Mouse (Mus musculus) layer of hippocampus, postnatal 25 days (tissue): Measurements from ENCODE around the gene Ephb4. TPM values are rescaled to one million over a fixed set of nuclear protein-coding genes. Genes with fewer than 3 reads are reported as not detected.

Source experiments
- DNase-seq, 2 experiments: peaks; one replicate each; pipeline ENCODE4 v3.0.0; 2022; ENCODE audit warnings: mixed read lengths in 2 of 2, low spot score in 1 of 2; ENCODE audit errors: extremely low spot score in 1 of 2
- total RNA-seq, 2 experiments: library from RNA; stranded (reverse); gene quantifications; 2 replicates each; pipeline ENCODE4 v1.2.3; 2021

Gene Ephb4
- total RNA-seq, 2 experiments from 2014 or later, result 5.1 to 6.3 TPM

DNA sequence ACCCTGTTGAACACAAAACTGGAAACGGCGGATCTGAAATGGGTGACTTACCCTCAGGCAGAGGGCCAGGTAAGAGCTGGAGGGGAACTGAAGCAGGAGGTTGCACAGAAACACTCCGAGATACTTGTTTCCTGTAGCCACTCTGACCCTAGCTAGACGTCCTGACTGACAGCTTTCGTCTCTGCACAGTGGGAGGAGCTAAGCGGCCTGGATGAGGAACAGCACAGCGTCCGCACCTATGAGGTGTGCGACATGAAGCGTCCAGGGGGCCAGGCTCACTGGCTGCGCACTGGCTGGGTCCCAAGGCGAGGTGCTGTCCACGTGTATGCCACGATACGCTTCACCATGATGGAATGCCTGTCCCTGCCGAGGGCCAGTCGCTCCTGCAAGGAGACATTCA lies 4.2 kb downstream of the Ephb4 start:
- DNase-seq, result no peak

DNA sequence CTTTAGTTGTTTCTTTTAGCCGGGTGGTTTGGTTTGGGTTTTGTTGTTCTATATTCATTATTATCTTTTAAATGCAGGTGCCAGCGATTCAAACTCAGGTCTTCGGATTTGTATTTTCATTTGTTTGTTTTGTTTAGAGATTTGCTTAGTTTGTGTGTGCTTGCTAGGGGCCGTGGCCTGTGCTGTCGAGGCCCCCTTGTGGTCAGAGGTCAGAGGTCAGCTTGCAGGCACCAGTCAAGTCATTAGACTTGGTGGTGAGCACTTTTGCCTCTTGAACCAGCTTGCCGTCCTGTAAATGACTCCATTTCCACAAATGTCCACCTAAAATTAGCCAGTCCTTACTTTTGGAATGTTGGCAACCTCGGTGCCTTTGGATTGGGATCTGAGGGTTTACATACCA lies 8.5 kb downstream of the Ephb4 start:
- no peak for DNase-seq

DNA sequence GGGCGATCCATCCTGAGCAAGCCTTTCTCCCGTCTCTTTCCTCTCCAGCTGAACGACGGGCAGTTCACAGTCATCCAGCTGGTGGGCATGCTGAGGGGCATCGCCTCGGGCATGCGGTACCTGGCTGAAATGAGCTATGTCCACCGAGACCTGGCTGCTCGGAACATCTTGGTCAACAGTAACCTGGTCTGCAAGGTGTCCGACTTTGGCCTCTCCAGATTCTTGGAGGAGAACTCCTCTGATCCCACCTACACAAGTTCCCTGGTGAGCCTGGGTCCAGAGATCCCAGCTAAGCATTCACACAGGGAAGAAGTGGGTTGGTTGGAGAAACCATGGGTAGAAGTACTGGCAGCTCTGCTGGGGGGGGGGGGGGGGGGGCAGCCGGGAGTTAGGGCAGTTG lies 19.8 kb downstream of the Ephb4 start:
- DNase-seq, result no peak

DNA sequence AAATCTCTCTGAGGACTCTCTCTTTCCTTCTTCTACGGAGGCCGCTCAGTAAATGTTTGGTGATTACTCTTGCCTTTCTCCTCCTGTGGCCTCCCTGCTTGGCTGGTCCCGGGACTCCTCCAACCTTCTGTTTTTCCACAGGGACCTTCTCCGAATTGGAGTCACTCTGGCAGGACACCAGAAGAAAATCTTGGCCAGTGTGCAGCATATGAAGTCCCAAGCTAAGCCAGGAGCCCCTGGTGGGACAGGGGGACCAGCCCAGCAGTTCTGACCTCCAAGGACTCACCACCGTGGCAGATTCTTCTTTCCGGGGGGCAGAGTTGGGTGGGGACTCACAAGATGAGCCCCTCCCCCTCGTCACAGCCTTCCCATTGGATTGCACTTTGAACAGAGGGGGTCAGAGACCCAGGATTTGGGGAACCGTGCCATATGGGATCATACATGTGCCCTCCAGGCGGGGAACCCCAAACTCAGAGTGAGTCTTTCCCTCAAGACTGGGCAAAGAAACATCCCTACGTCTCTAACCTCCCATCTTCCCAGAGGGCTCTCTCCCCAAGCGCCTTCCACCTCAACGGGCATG lies 23.6 kb downstream of the Ephb4 start:
- DNase-seq, result no peak

DNA sequence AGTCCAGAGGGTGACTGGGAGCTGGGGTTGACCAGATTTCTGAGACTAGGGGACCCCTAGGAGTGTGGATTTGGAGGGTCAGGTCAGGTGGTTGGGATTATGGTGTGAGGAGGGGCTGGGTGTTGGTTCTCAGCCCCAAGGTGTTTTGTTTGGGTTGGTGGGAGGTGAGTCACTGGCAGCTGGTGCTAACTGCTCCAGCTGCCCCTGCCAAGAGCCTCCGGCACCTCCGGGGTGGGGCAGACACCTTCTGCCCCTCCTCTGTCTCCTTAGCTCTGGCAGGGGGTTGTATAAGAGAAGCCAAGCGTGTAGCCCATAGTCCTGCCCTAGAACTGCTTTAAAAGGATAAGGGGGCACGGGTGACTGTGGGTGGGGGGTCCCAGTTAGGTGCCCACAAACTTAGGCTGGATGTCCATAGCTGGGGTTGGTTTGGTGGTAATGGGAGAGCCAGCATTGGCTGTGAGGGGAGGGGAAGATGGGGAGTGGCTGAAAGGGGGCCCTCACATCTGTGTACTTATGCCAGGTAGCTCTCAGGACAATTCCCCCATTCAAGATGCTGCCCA lies 24.7 kb downstream of the Ephb4 start:
- no peak for DNase-seq

DNA sequence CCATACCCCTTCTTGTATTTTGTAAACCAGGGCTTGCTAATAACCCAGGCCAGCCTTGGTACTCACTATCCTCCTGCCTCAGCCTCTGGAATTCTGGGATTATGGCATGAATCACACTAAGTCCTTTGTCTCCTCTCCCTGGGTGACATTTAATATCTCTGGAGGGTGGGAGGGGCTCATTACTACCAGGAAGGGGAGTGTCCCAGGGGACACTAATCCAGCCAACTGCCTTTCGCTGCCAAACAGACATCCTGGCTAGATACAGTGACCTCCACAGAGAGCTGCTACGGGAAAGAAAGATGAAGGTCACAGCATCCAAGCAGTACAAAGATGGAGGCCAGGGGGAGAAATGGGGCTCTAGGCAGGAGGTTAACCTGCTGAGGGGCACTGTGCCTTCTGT lies 25.7 kb downstream of the Ephb4 start:
- no peak for DNase-seq

DNA sequence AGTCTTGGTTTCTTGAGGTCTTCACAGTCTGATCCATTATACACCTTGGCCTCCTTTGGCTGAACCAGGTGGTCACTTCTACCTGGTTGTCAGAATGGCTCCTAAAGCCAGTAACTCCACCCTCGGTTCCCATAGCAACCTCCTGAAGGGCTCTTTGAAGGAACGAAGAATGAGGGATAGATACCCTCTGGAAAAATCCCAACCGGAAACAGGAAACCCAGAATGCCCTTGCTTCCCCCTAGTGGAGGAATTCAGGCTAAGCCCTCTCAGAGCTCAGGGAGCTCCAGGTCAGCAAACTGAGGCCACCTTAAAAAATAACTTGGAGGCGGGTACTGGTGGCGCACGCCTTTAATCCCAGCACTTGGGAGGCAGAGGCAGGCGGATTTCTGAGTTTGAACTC lies 26.3 kb downstream of the Ephb4 start:
- DNase-seq, result no peak

DNA sequence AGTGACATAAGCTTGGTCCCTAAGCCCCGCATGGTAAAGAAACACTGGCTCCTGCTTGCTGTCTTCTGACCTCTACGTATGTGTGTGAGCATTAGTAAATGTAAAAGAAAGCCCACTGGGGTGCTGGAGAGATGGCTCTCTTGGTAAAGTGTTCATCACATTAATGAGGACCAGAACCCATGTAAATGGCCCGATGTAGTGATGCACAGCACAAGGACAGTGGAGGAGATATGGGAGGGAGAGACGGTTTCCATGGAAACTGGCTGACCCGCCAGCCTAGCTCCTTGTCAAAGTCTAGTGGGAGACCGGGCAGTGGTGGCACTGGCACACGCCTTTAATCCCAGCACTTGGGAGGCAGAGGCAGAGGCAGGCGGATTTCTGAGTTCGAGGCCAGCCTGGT lies 26.8 kb downstream of the Ephb4 start:
- DNase-seq, result no peak

DNA sequence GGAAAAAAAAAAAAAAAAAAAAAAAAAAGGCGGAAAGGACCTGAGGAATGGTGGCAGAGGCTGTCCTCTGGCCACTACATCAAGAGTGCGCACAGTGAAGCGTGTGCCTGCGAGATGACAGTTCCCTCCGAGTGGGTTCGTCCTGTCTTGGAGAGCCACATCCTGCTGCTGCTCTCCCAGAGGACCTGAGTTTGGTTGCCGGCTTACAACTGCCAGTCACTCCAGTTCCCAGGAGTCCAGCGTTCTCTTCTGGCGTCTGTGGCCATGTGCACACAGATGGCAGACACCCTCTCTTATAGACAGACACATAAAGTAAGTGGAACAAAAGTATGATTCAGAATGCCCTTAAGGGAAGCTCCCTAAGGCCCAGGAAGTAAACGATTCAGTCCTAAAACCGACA lies 27.3 kb downstream of the Ephb4 start:
- no peak for DNase-seq

DNA sequence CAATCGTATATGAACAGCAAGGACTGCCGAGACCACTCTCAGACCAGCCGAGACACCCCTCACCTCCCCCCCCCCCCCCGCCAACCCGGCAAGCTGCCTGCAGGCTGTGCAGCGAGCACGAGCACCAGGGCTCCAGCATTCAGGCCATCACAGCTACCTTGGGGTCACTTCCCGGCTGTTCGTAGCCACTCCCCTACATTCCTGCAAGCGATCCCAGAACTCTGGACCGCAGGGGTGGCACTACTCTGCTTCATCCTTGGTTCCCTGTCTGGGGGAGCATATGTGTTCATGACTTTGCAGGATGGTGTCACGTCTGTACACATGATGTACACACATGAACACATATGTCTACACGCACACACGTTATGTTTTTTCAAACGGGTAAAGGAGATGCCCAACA lies 27.7 kb downstream of the Ephb4 start:
- DNase-seq, result no peak

DNA sequence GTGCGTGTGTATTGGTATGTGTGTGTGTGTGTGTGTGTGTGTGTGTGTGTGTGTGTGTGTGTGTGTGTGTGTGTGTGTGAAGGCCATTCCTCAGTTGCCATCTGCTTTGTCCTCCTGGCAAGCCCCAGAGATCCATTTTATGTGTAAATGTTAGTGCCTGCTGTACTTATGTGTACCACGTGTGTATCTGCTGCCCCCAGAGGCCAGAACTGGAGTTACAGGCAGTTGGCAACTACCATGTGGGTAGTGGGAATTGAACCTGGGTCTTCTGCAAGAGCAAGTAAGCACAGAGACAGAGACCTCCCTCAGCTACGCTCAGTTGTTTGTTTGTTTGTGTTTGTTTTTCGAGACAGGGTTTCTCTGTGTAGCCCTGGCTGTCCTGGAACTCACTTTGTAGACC lies 31.2 kb downstream of the Ephb4 start:
- DNase-seq, result peak in 1 of 2 experiments; percentile 60

DNA sequence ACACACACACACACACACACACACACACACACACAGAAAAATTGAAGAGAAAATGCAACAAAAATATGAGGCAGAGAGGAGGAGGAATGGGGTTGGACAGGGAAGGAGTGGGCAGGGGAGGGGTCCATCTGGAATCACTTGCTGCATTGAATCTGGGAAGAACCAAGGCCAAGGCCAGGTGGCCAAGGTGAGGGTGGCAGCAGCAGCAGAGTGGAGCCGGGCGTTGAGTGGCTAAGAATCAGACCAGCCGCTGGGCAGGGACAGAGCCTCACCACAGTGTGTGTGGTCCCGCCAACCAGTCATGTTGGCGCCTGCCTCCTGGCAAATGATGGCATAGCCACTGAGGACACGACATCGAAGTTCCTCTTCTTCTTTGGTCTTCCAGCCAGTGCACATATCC lies 33.5 kb downstream of the Ephb4 start:
- no peak for DNase-seq

DNA sequence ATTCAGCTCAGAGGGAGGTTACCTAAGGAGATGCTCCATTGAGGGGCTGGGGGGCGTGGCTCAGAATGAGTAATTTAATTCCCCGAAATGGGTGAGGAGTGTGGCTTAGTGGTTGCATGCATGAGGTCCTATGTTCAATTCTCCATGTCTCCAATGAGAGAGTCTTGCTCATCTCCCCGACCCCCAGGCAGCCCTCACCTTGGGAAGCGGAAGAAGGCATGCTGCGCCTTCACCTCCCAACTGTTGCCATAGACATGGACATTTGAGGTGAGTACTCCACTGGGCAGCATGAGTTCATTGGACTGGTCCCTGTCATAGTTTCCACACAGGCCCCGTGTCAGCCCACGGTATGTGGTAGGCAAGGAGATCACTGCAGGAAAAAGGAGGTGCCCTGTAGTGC lies 36.8 kb downstream of the Ephb4 start:
- no peak for DNase-seq

DNA sequence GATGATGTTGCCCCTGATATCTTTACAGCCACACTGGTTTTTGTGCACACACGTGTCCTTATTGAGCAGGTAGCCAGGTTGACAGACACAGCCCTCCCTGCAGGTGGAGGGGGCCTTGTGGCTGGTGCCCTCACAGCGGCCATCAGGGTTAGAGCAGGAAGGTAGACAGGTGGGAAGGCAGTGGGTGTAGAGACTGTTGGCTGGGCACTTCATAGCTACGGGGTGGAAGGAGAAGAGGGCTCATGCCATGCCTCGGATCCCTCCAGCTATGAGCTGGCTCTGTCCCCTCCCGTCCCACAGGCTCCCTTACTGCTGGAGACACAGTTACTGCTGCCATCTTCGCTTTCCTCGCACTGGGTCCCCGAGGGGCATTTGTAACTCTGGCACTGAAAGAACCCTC lies 41.7 kb downstream of the Ephb4 start:
- no peak for DNase-seq

DNA sequence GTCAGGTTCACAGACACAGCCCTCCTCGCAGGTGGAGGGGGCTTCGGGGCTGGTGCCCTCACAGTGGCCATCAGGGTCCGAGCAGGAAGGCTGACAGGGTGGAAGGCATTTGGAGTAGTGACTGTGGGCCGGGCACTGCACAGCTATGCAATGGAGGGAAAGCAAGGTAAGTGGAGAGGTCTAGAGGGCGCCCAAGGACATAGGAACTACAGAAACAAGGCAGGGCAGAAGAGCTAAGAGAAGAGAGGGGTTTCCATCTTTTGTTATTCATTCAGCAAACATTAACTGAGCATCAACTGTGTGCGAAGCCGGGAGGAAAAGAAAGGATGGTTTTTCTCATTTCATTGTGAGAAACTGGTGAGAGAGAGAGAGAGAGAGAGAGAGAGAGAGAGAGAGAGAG lies 44.5 kb downstream of the Ephb4 start:
- DNase-seq, result no peak

DNA sequence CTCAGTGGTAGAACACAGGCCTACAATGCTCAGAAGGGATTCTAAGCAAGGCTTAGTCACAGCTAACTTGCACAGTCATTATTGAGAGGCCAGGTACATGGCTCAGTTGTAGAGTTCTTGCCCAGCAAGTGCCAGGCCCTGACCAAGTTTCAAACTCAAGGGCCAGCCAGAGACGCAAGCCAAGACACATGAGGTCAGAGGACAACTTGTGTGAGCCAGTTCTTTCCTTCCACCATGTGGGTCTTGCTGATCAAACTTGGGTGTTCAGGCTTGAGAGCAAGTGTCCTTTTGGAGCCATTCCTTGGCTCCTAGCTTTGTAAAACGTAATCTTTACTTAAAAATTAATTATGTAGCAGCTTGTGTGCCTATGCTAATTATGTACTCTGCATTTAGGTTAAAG lies 54.2 kb downstream of the Ephb4 start:
- DNase-seq, result no peak

DNA sequence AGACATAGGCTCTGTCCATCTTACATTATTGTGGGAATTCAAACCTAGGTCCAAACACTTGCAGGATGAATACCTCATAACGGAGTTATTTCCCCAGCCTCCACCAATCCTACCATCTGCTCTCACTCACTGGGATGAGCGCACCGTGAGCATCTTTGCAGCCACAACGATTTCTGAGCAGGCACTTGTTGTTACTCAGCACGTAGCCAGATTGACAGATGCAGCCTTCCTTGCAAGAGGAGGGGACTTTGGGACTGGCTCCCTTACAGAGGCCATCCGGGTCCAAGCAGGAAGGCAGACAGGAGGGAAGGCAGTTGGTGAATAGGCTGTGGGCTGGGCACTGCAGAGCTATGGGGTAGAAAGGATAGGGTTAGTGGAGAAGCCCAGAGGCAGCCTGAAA lies 59.5 kb downstream of the Ephb4 start:
- DNase-seq, result no peak

DNA sequence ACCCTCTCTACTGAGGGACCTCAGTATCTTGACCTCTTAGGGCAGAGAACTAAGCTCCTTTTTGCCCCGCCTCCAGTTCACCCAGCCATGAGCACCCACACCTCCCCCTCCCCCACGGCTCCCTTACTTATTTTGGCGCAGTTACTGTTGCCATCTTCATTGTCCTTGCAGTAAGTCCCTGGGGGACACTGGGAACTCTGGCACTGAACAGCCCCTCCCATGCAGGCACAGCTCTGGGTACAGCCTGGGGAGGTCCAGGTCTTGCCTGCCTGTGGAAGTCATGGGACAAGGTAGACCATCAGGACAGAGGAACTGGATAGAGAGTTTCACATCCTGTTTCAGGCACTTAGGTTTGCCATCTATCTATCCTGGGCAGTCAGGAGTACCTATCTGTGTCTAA lies 60.2 kb downstream of the Ephb4 start:
- no peak for DNase-seq

DNA sequence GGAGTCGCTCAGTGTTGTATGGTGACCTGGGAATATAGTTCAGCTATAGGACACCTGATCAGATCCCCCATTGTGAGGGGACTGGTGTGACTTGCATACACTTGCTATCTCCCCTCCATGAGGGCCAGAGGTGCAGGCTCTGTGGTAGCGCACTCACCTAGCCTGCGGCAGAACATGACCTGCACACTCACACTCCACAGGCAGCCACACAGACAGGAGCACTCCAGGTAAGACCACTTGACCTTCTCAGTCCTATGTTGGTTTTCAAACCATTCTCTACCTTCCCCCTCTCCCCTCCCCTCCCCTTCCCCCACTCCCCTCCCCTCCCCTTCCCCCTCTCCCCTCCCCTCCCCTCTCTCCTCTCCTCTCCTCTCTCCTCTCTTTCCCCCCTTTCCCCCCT lies 60.6 kb downstream of the Ephb4 start:
- no peak for DNase-seq

DNA sequence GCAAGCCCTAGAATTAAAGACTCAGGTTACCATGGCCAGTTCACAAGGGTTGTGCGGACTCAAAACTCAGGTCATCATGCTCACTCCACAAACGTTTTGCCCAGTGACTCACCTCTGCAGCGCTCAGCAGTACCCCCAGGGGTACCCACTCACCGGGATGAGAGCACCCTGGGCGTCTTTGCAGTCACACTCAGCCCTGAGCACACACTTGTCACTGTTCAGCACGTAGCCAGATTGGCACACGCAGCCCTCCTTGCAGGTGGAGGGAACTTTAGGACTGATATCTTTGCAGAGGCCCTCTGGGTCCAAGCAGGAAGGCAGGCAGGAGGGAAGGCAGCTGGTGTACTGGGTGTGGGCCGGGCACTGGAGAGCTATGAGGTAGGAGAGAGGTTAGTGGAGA lies 61.3 kb downstream of the Ephb4 start:
- no peak for DNase-seq

DNA sequence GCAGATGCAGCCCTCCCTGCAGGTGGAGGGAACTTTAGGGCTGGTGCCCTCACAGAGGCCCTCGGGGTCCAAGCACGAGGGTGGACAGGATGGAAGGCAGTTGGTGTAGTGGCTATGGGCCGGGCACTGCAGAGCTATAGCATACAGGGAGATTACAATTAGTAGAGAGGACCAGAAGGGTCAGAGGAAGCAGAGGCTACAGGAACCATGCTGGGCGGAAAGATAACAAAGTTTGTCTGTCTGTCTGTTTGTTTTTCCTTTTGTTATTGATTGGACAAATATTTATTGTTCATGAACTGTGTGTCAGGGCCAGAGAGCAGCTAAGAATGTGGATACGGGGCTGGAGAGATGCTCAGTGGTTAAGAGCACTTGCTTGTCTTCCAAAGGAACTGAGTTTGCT lies 64.3 kb downstream of the Ephb4 start:
- no peak for DNase-seq

DNA sequence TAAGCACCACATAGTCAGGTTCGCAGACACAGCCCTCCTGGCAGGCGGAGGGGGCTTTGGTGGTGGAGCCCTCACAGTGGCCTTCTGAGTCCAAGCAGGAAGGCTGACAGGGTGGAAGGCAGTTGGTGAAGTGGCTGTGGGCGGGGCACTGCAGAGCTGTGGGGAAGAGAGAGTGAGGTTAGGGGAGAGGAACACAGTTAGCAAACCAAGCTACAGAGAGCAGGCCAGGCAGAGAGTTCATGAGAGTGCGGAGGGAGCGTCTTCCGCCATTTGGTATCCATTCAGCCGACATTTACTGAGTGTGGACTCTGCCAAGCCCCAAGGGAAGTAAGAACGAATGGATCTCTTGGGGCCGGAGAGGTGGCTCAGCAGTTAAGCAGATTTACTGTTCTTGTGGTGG lies 69.2 kb downstream of the Ephb4 start:
- no peak for DNase-seq

DNA sequence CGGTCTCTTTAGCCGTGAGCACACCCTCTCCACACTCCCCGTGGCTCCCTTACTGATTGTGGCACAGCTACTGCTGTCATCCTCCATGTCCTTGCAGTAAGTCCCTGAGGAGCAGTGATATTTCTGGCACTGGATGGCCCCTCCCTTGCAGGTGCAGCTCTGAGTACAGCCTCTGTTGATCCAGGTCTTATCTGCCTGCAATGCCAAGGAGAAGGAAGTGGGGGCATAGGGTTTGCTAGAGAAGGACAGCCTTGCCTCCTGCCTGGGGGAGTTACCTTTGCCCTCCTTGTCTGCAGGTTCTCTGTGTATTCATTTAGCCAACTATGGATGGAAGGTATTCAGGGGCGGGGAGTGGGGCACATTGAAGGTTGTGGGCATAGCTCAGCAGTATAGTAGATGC lies 69.9 kb downstream of the Ephb4 start:
- DNase-seq, result no peak
